8 mouse cellular contexts compared by ENCODE assay signal in genomic region chr8:58912840-58913639, GRCm38 (mm10). TPM values are rescaled to one million over a fixed set of nuclear protein-coding genes. Genes with fewer than 3 reads are reported as not detected.
DNase-seq lines count a peak whose midpoint lies in the region; ATAC-seq lines count a peak whose summit lies in the region.
"Had no signal": no experiment of that assay in that cellular context is flagged by ENCODE, and none has a peak within 500 bp of the region (broad histone marks: within the 10 kb centered on the region; RNA-seq: fewer than 3 reads in every experiment).

No protein-coding gene starts in this region.

- no peaks in the 10 kb centered on the region for H3K36me3 ChIP-seq in embryonic facial prominence, embryonic 14.5 days (ENCODE audit: control insufficient read depth, insufficient read depth, low read length)
- H3K36me3 ChIP-seq in intestine, embryonic 14.5 days (ENCODE audit: control insufficient read depth, insufficient read depth, low read length): no peaks in the 10 kb centered on the region
- no peaks in the 10 kb centered on the region for H3K36me3 ChIP-seq in liver, embryonic 12.5 days

- H3K4me3 ChIP-seq in embryonic facial prominence, embryonic 14.5 days (ENCODE audit: low read depth, low read length): peak overlapping the region; percentile 56
- H3K4me3 ChIP-seq in intestine, embryonic 14.5 days (ENCODE audit: low read depth, low read length): peak overlapping the region; percentile 54
- H3K4me3 ChIP-seq in liver, embryonic 12.5 days: peak overlapping the region; percentile 42

- ATAC-seq in embryonic facial prominence, embryonic 14.5 days (ENCODE audit: low read depth): peak; percentile 76
- ATAC-seq in intestine, embryonic 14.5 days (replicated peaks; ENCODE audit: low FRiP score, low TSS enrichment, low read depth): peak; percentile 73
- ATAC-seq in liver, embryonic 12.5 days: no peak

- H3K27me3 ChIP-seq in embryonic facial prominence, embryonic 14.5 days (replicated peaks; ENCODE audit: control insufficient read depth, insufficient read depth, low read length): peaks cover 32% of the 10 kb centered on the region
- H3K27me3 ChIP-seq in intestine, embryonic 14.5 days (replicated peaks; ENCODE audit: control insufficient read depth, insufficient read depth, low read length): peaks cover 15% of the 10 kb centered on the region
- peaks cover 27% of the 10 kb centered on the region for H3K27me3 ChIP-seq in liver, embryonic 12.5 days (replicated peaks)

- peaks cover 4% of the 10 kb centered on the region; the same call in 1 of the 2 replicates for H3K4me1 ChIP-seq in embryonic facial prominence, embryonic 14.5 days (ENCODE audit: control insufficient read depth, insufficient read depth, low read length)
- H3K4me1 ChIP-seq in intestine, embryonic 14.5 days (replicated peaks; ENCODE audit: control insufficient read depth, insufficient read depth, low read length): no peaks in the 10 kb centered on the region
- no peaks in the 10 kb centered on the region for H3K4me1 ChIP-seq in liver, embryonic 12.5 days

- H3K9me3 ChIP-seq in embryonic facial prominence, embryonic 14.5 days (ENCODE audit: control insufficient read depth, low read length): no peaks in the 10 kb centered on the region
- no peaks in the 10 kb centered on the region for H3K9me3 ChIP-seq in intestine, embryonic 14.5 days (ENCODE audit: control insufficient read depth, low read length)
- no peaks in the 10 kb centered on the region for H3K9me3 ChIP-seq in liver, embryonic 12.5 days (replicated peaks)

- peak overlapping the region; percentile 94 for H3K4me2 ChIP-seq in embryonic facial prominence, embryonic 14.5 days (ENCODE audit: low read depth, low read length)
- H3K4me2 ChIP-seq in intestine, embryonic 14.5 days (ENCODE audit: low read length): peak overlapping the region; percentile 99
- H3K4me2 ChIP-seq in liver, embryonic 12.5 days: peak overlapping the region; percentile 65

- DNase-seq in urinary bladder, postnatal 14 days (ENCODE audit: low spot score): peak; percentile 3
- DNase-seq in urinary bladder, postnatal 4 days (ENCODE audit: low spot score in 2 of 2): no peak
- peak; percentile 30 for DNase-seq in embryonic facial prominence, embryonic 14.5 days (ENCODE audit: low spot score)
- DNase-seq in intestine, embryonic 14.5 days (ENCODE audit: low spot score): peak; percentile 69
- peak; percentile 14 to 20 for DNase-seq in right cerebral cortex, postnatal 36 days (ENCODE audit: low spot score in 2 of 2)
- DNase-seq in spleen, postnatal 14 days (ENCODE audit: low spot score in 2 of 2): no peak

- no peak overlapping the region for H3K27ac ChIP-seq in embryonic facial prominence, embryonic 14.5 days (replicated peaks; ENCODE audit: low read depth, low read length)
- no peak overlapping the region for H3K27ac ChIP-seq in intestine, embryonic 14.5 days (ENCODE audit: low read depth)
- H3K27ac ChIP-seq in liver, embryonic 12.5 days: no peak overlapping the region
- H3K27ac ChIP-seq: macrophage had no signal

- 3% methylated on average over 28 of the region's 30 CpGs for WGBS in embryonic facial prominence, embryonic 14.5 days
- 2% methylated on average over 30 of the region's 30 CpGs for WGBS in intestine, embryonic 14.5 days
- 3% methylated on average over 30 of the region's 30 CpGs for WGBS in liver, embryonic 12.5 days (ENCODE audit: insufficient replicate concordance)

- peak overlapping the region; percentile 66 for H3K9ac ChIP-seq in embryonic facial prominence, embryonic 14.5 days (ENCODE audit: low read depth, low read length)
- 0 out of 2 replicates have a peak overlapping the region, but pooled peaks have one; percentile 2 for H3K9ac ChIP-seq in intestine, embryonic 14.5 days (ENCODE audit: low read length)
- H3K9ac ChIP-seq in liver, embryonic 12.5 days: no peak overlapping the region

RNA-seq across cellular contexts. Expression of gene Galntl6, which starts 0.6 kb away (rescaled TPM):
- polyA plus RNA-seq in embryonic facial prominence, embryonic 14.5 days (2014; fragmentation: Nextera tagmentation; extraction: Ambion mirVana): 1.2 and 1.4 TPM in 2 replicates
- 0.41 and 0.94 TPM in 2 replicates for polyA plus RNA-seq in intestine, embryonic 14.5 days (2014; fragmentation: Nextera tagmentation; extraction: Ambion mirVana)
- polyA plus RNA-seq in liver, embryonic 12.5 days (2016; fragmentation: Nextera tagmentation; extraction: Ambion mirVana): 0.07 and 0.20 TPM in 2 replicates
- polyA plus RNA-seq: macrophage had no signal

RNA-seq across cellular contexts. Expression of gene BC030500, which starts 1.5 kb away (rescaled TPM):
- polyA plus RNA-seq in embryonic facial prominence, embryonic 14.5 days (2014; fragmentation: Nextera tagmentation; extraction: Ambion mirVana): 1.3 and 1.4 TPM in 2 replicates
- polyA plus RNA-seq in intestine, embryonic 14.5 days (2014; fragmentation: Nextera tagmentation; extraction: Ambion mirVana): 0.22 and 0.32 TPM in 2 replicates
- polyA plus RNA-seq in liver, embryonic 12.5 days (2016; fragmentation: Nextera tagmentation; extraction: Ambion mirVana): not detected in 2 replicates
- polyA plus RNA-seq: macrophage had no signal

Comparison
In these comparisons a context has a peak if more than half of its experiments do, and no peak if none do; other contexts are left out.
1. DNase-seq: peak in urinary bladder, postnatal 14 days (single experiment), embryonic facial prominence, embryonic 14.5 days (single experiment), intestine, embryonic 14.5 days (single experiment) and right cerebral cortex, postnatal 36 days (2 of 2); none in urinary bladder, postnatal 4 days (0 of 2) and spleen, postnatal 14 days (0 of 2).
2. Peak in every context shown above with its lines, with median percentiles within 50 percentile points of each other: H3K4me2 ChIP-seq and H3K4me3 ChIP-seq.